Mouse (Mus musculus) embryo, embryonic 11.5 days (tissue): ENCODE measurements at regions not wholly inside any gene's neighbourhood (a gene's known extent, or its start where the extent isn't known, plus 50 kb on each side); places are given as distances from the start of the nearest gene placed in this dataset.

Experiments
- DNase-seq: peaks from one replicate; pipeline ENCODE4 v3.0.0-alpha.2; 2012; ENCODE audit warnings: low read depth, low spot score

GRCm38 (mm10) chr12:14415543-14416181 lies 263.8 kb upstream of the Fam84a start:
- DNase-seq, result no peak

GRCm38 (mm10) chr12:14411102-14411501 lies 259.2 kb upstream of the Fam84a start:
- DNase-seq, result no peak

- no peak for DNase-seq
Observed at GRCm38 (mm10) chr12:14405796-14406195, 253.9 kb upstream of the Fam84a start.

GRCm38 (mm10) chr12:14376211-14376610 lies 224.4 kb upstream of the Fam84a start:
- DNase-seq, result no peak

GRCm38 (mm10) chr12:14338244-14338799 lies 186.5 kb upstream of the Fam84a start:
- DNase-seq, result no peak

GRCm38 (mm10) chr12:14337813-14338212 lies 186.0 kb upstream of the Fam84a start:
- DNase-seq, result no peak

GRCm38 (mm10) chr12:14318693-14319092 lies 166.8 kb upstream of the Fam84a start:
- DNase-seq, result no peak

- DNase-seq, result no peak
Observed at GRCm38 (mm10) chr12:14316392-14316791, 164.5 kb upstream of the Fam84a start.

GRCm38 (mm10) chr12:14315780-14316179 lies 163.9 kb upstream of the Fam84a start:
- no peak for DNase-seq

GRCm38 (mm10) chr12:14302366-14302930 lies 150.6 kb upstream of the Fam84a start:
- no peak for DNase-seq

- no peak for DNase-seq
Observed at GRCm38 (mm10) chr12:14301676-14302365, 150.0 kb upstream of the Fam84a start.

GRCm38 (mm10) chr12:14292083-14292482 lies 140.2 kb upstream of the Fam84a start:
- DNase-seq, result no peak

- no peak for DNase-seq
Observed at GRCm38 (mm10) chr12:14287657-14288056, 135.8 kb upstream of the Fam84a start.

- no peak for DNase-seq
Observed at GRCm38 (mm10) chr12:14286676-14287075, 134.8 kb upstream of the Fam84a start.

GRCm38 (mm10) chr12:14285870-14286535 lies 134.1 kb upstream of the Fam84a start:
- no peak for DNase-seq

- no peak for DNase-seq
Observed at GRCm38 (mm10) chr12:14283106-14283692, 131.3 kb upstream of the Fam84a start.

- no peak for DNase-seq
Observed at GRCm38 (mm10) chr12:14275265-14275664, 123.4 kb upstream of the Fam84a start.

GRCm38 (mm10) chr12:14274796-14275195 lies 122.9 kb upstream of the Fam84a start:
- peak; percentile 20 for DNase-seq

- no peak for DNase-seq
Observed at GRCm38 (mm10) chr12:14271216-14271615, 119.4 kb upstream of the Fam84a start.

GRCm38 (mm10) chr12:14261102-14261501 lies 109.2 kb upstream of the Fam84a start:
- DNase-seq, result no peak

GRCm38 (mm10) chr12:14260288-14260687 lies 108.4 kb upstream of the Fam84a start:
- no peak for DNase-seq

- no peak for DNase-seq
Observed at GRCm38 (mm10) chr12:14253336-14253735, 101.5 kb upstream of the Fam84a start.
